Mouse (Mus musculus) lung, adult 2 months (tissue): Measurements from ENCODE around the gene Arhgap8.

Source experiments
- CTCF ChIP-seq: fragments of 200-500 bp; IDR thresholded peaks from 2 replicates; pipeline ENCODE4 v1.5.1; 2011; ENCODE audit warnings: mild to moderate bottlenecking, low read length, control low read depth; ENCODE audit not compliant: insufficient read depth
- POLR2A ChIP-seq: fragments of 200-500 bp; IDR thresholded peaks from 2 replicates; pipeline ENCODE4 v1.6.1; 2011; ENCODE audit warnings: low read depth, mild to moderate bottlenecking, control low read depth, low read length, borderline replicate concordance; ENCODE audit errors: extremely low read depth

DNA sequence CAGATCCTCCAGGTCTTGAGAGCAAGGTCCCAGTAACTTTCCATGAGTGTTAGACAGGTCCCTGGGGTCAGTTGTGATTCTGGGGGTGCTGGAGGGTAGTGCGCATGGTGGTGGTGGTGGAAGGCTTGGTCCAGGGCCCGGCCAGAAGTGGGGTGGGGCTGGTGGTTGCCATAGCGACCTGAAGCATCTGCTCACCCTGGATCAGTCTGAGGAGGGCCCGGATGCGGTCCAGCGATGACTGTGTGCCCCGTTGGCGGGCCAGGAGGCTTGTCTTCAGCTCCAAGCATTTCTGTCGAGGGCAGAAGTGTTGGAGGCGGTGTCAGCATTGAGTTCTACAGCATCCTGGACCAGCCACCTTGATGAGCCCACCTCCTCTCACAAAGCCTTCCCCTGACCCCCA is 67.3 kb downstream of the Arhgap8 start:
- no peak for TF ChIP-seq POLR2A
- no peak for TF ChIP-seq CTCF
